8 mouse cellular contexts compared by ENCODE assay signal in the genomic region with DNA sequence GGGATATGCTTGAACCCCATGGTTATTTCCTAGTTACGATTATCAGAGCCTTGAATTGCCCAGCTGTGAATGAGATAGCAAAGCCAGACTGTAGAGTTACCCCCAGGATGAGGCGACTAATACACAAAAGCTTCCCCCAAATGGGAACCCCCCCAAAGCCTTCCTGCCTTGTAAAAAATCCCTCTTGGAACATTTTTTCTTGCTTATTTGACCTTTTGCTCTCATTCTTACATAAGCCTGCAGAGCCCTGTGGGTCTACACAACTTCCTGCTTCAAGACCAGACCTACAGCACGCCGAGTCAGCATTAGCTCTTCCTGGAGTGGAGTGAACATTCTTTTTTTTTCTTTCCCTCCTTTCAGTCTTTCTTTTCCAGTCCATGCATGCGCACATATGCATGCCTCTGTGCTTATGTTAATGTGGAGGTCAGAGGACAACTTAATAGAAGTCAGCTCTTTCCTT.
DNase-seq lines count a peak whose midpoint lies in the region; ATAC-seq lines count a peak whose summit lies in the region.

No protein-coding gene starts in this region.

- no peaks in the 10 kb centered on the region for H3K9me3 ChIP-seq in liver, embryonic 13.5 days (replicated peaks)
- no peaks in the 10 kb centered on the region for H3K9me3 ChIP-seq in hindbrain, embryonic 12.5 days (replicated peaks)

- H3K27ac ChIP-seq in liver, embryonic 13.5 days, result peak overlapping the region; percentile 91
- no peak overlapping the region for H3K27ac ChIP-seq in hindbrain, embryonic 12.5 days

- intact Hi-C loops in heart, postnatal 10 days (cut with DNase I), result no loop called here

- peak overlapping the region; percentile 35 for H3K4me2 ChIP-seq in liver, embryonic 13.5 days
- no peak overlapping the region for H3K4me2 ChIP-seq in hindbrain, embryonic 12.5 days (replicated peaks)

- 21% methylated on average over 5 of the region's 5 CpGs for WGBS in liver, embryonic 13.5 days (ENCODE audit: insufficient replicate concordance)
- WGBS in hindbrain, embryonic 12.5 days, result 62% methylated on average over 5 of the region's 5 CpGs

- H3K27me3 ChIP-seq in liver, embryonic 13.5 days, result no peaks in the 10 kb centered on the region
- no peaks in the 10 kb centered on the region for H3K27me3 ChIP-seq in hindbrain, embryonic 12.5 days

- no peak overlapping the region for H3K4me3 ChIP-seq in liver, embryonic 13.5 days (replicated peaks)
- H3K4me3 ChIP-seq in hindbrain, embryonic 12.5 days, result no peak overlapping the region

- peak overlapping the region; percentile 61 for H3K9ac ChIP-seq in liver, embryonic 13.5 days
- no peak overlapping the region for H3K9ac ChIP-seq in hindbrain, embryonic 12.5 days

- no peaks in the 10 kb centered on the region for H3K36me3 ChIP-seq in liver, embryonic 13.5 days
- H3K36me3 ChIP-seq in hindbrain, embryonic 12.5 days, result no peaks in the 10 kb centered on the region

- ATAC-seq in liver, embryonic 13.5 days (ENCODE audit: low read depth), result peak; percentile 67
- ATAC-seq in cerebellum, adult (ENCODE audit: insufficient number of reproducible peaks, low FRiP score, low TSS enrichment), result no peak
- no peak for ATAC-seq in hindbrain, embryonic 12.5 days (ENCODE audit: low FRiP score)

- peaks cover 82% of the 10 kb centered on the region for H3K4me1 ChIP-seq in liver, embryonic 13.5 days (replicated peaks)
- H3K4me1 ChIP-seq in hindbrain, embryonic 12.5 days, result peaks cover 8% of the 10 kb centered on the region; the same call in 1 of the 2 replicates

- DNase-seq in layer of hippocampus, adult 11-12 months (ENCODE audit: low spot score), result peak; percentile 38
- no peak for DNase-seq in layer of hippocampus, adult 18-20 months (ENCODE audit: low spot score in 2 of 2)
- peak; percentile 63 for DNase-seq in adipocyte (ENCODE audit: low spot score)
- peak; percentile 41 to 44 for DNase-seq in heart, postnatal 10 days
- no peak for DNase-seq in liver, embryonic 13.5 days
- no peak for DNase-seq in frontal cortex, postnatal 25 days (ENCODE audit: low spot score in 2 of 2)

Comparison
In these comparisons a context has a peak if more than half of its experiments do, and no peak if none do; other contexts are left out.
1. DNase-seq: peak in layer of hippocampus, adult 11-12 months (single experiment), adipocyte (single experiment) and heart, postnatal 10 days (2 of 2); none in layer of hippocampus, adult 18-20 months (0 of 2), liver, embryonic 13.5 days (single experiment) and frontal cortex, postnatal 25 days (0 of 2).